Comparison of ENCODE assay signal across 9 mouse cellular contexts in the genomic region with DNA sequence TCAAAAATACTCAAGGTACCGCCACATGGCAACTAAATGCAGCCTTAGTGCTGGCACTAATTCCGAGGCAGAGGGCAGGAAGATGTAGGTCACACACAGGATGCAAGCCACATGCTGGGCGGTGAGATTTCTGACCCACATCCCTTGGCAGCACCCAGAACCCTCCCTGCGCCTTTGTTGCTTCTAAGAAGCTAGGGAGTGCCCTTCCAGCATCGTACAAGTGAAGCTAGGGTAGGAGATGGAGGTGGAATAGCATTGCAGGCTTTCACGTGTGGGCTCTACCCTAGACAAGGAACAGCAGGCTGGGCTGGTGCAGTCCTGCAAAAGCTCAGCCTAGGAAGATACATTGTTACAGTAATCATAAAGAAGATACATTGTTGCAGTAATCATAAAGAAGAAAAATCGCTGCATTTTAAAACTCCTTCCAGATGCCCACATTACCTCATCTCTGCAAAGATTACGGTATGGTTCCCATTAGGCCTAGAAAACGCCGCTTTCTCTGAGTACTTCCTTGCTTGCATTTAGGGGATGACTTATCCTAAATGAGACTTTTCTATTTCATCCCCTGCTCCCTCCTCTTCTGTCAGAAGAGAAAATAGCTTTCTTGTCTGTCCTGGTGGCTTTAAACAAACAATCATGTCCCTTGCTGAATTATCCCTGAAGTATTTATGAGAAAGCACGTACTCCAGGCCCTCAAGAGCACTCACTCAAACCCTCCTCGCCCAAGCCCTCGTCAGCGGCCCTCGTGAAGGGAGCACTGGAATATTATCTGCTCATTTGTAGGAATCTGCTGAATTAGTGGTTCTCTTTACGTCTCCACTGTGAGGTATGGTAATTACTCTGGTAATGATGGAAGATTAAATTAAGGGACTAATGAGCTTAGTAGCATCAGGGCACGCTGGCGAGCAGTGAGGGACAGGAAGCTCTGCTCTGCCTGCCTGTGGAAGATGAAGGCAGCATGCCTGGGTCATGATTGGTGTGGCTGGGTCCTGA.
A peak's percentile ranks its signal among the peaks of the same experiment; 100 is the strongest.
DNase-seq lines count a peak whose midpoint lies in the region; ATAC-seq lines count a peak whose summit lies in the region.
"Had no signal": no experiment of that assay in that cellular context is flagged by ENCODE, and none has a peak within 500 bp of the region (broad histone marks: within the 10 kb centered on the region; RNA-seq: fewer than 3 reads in every experiment).

No protein-coding gene starts in this region.

- peak; percentile 66 for ATAC-seq in forebrain, embryonic 14.5 days
- ATAC-seq in forebrain, embryonic 11.5 days (replicated peaks; ENCODE audit: low FRiP score) = no peak
- no peak for ATAC-seq in embryonic facial prominence, embryonic 15.5 days (ENCODE audit: insufficient number of reproducible peaks, low FRiP score, low TSS enrichment, low read depth)
- no peak; the same call in 1 of the 2 replicates for ATAC-seq in midbrain, embryonic 14.5 days (ENCODE audit: low FRiP score, low TSS enrichment)

- 53% methylated on average over 18 of the region's 18 CpGs for WGBS in forebrain, embryonic 14.5 days
- 63% methylated on average over 18 of the region's 18 CpGs for WGBS in forebrain, embryonic 11.5 days
- WGBS in embryonic facial prominence, embryonic 15.5 days = 41% methylated on average over 18 of the region's 18 CpGs
- 62% methylated on average over 18 of the region's 18 CpGs for WGBS in midbrain, embryonic 14.5 days

- peaks cover 6% of the 10 kb centered on the region; the same call in 1 of the 2 replicates for H3K4me1 ChIP-seq in forebrain, embryonic 14.5 days (ENCODE audit: control insufficient read depth, insufficient read depth, low read length)
- no peaks in the 10 kb centered on the region; the same call in 1 of the 2 replicates for H3K4me1 ChIP-seq in forebrain, embryonic 11.5 days (replicated peaks; ENCODE audit: control insufficient read depth, insufficient read depth, low read length)
- H3K4me1 ChIP-seq in embryonic facial prominence, embryonic 15.5 days = peaks cover 12% of the 10 kb centered on the region
- H3K4me1 ChIP-seq in midbrain, embryonic 14.5 days (ENCODE audit: control insufficient read depth, insufficient read depth, low read length) = peaks cover 3% of the 10 kb centered on the region; the same call in 1 of the 2 replicates

- H3K27ac ChIP-seq in forebrain, embryonic 14.5 days (ENCODE audit: low read depth, low read length) = no peak overlapping the region
- no peak overlapping the region for H3K27ac ChIP-seq in forebrain, embryonic 11.5 days (ENCODE audit: low read depth, low read length)
- peak overlapping the region; percentile 82 for H3K27ac ChIP-seq in embryonic facial prominence, embryonic 15.5 days (replicated peaks)
- H3K27ac ChIP-seq in midbrain, embryonic 14.5 days (replicated peaks; ENCODE audit: low read depth, low read length) = no peak overlapping the region

- H3K36me3 ChIP-seq in forebrain, embryonic 14.5 days (ENCODE audit: control insufficient read depth, insufficient read depth, low read length) = peaks cover 21% of the 10 kb centered on the region
- no peaks in the 10 kb centered on the region for H3K36me3 ChIP-seq in forebrain, embryonic 11.5 days (ENCODE audit: control insufficient read depth, insufficient read depth, low read length)
- peaks cover 12% of the 10 kb centered on the region for H3K36me3 ChIP-seq in embryonic facial prominence, embryonic 15.5 days
- H3K36me3 ChIP-seq in midbrain, embryonic 14.5 days (ENCODE audit: control insufficient read depth, insufficient read depth, low read length) = peaks cover 7% of the 10 kb centered on the region; the same call in 1 of the 2 replicates

- H3K4me2 ChIP-seq in forebrain, embryonic 14.5 days (ENCODE audit: low read length) = no peak overlapping the region
- H3K4me2 ChIP-seq in forebrain, embryonic 11.5 days (ENCODE audit: low read depth, low read length, severe bottlenecking) = no peak overlapping the region
- H3K4me2 ChIP-seq in embryonic facial prominence, embryonic 15.5 days (replicated peaks) = no peak overlapping the region
- H3K4me2 ChIP-seq in midbrain, embryonic 14.5 days (ENCODE audit: low read length) = no peak overlapping the region

- no peaks in the 10 kb centered on the region for H3K9me3 ChIP-seq in forebrain, embryonic 14.5 days (replicated peaks; ENCODE audit: control insufficient read depth, low read length)
- no peaks in the 10 kb centered on the region for H3K9me3 ChIP-seq in forebrain, embryonic 11.5 days (ENCODE audit: control insufficient read depth, low read length)
- no peaks in the 10 kb centered on the region for H3K9me3 ChIP-seq in embryonic facial prominence, embryonic 15.5 days (replicated peaks)
- H3K9me3 ChIP-seq in midbrain, embryonic 14.5 days (ENCODE audit: control insufficient read depth, low read length) = no peaks in the 10 kb centered on the region

- H3K4me3 ChIP-seq in forebrain, embryonic 14.5 days (ENCODE audit: low read depth, low read length) = no peak overlapping the region
- no peak overlapping the region for H3K4me3 ChIP-seq in forebrain, embryonic 11.5 days (ENCODE audit: low read depth, low read length)
- H3K4me3 ChIP-seq in embryonic facial prominence, embryonic 15.5 days (replicated peaks) = no peak overlapping the region
- no peak overlapping the region for H3K4me3 ChIP-seq in midbrain, embryonic 14.5 days (replicated peaks; ENCODE audit: low read depth, low read length)

- H3K27me3 ChIP-seq in forebrain, embryonic 14.5 days (replicated peaks; ENCODE audit: control insufficient read depth, insufficient read depth, low read length) = no peaks in the 10 kb centered on the region
- H3K27me3 ChIP-seq in forebrain, embryonic 11.5 days (ENCODE audit: control insufficient read depth, insufficient read depth, low read length) = peaks cover 6% of the 10 kb centered on the region
- H3K27me3 ChIP-seq in embryonic facial prominence, embryonic 15.5 days = no peaks in the 10 kb centered on the region
- no peaks in the 10 kb centered on the region for H3K27me3 ChIP-seq in midbrain, embryonic 14.5 days (ENCODE audit: control insufficient read depth, insufficient read depth, low read length)

- no peak overlapping the region for H3K9ac ChIP-seq in forebrain, embryonic 14.5 days (ENCODE audit: low read length)
- H3K9ac ChIP-seq in forebrain, embryonic 11.5 days (ENCODE audit: low read length) = no peak overlapping the region
- H3K9ac ChIP-seq in embryonic facial prominence, embryonic 15.5 days = no peak overlapping the region
- H3K9ac ChIP-seq in midbrain, embryonic 14.5 days (replicated peaks; ENCODE audit: low read length) = no peak overlapping the region

- peak; percentile 47 for DNase-seq in forebrain, embryonic 14.5 days (ENCODE audit: low spot score)
- no peak for DNase-seq in forebrain, embryonic 11.5 days (ENCODE audit: low spot score)
- peak; percentile 95 for DNase-seq in brain, adult 2 months (ENCODE audit: low read depth, low spot score)
- peak; percentile 49 for DNase-seq in midbrain, embryonic 14.5 days
- DNase-seq in heart, adult 9 months (ENCODE audit: low spot score in 2 of 2) = no peak
- no peak for DNase-seq in urinary bladder, adult 2 months (ENCODE audit: low spot score)
- no peak for DNase-seq in spleen, postnatal 14 days (ENCODE audit: low spot score in 2 of 2)
- DNase-seq: B cell, adult 2 months had no signal

Comparison
In these comparisons a context has a peak if more than half of its experiments do, and no peak if none do; other contexts are left out.
1. DNase-seq: peak in forebrain, embryonic 14.5 days (single experiment), brain, adult 2 months (single experiment) and midbrain, embryonic 14.5 days (single experiment); none in forebrain, embryonic 11.5 days (single experiment), heart, adult 9 months (0 of 2), urinary bladder, adult 2 months (single experiment) and spleen, postnatal 14 days (0 of 2).